Comparison of ENCODE assay signal across 8 mouse cellular contexts in the genomic region with DNA sequence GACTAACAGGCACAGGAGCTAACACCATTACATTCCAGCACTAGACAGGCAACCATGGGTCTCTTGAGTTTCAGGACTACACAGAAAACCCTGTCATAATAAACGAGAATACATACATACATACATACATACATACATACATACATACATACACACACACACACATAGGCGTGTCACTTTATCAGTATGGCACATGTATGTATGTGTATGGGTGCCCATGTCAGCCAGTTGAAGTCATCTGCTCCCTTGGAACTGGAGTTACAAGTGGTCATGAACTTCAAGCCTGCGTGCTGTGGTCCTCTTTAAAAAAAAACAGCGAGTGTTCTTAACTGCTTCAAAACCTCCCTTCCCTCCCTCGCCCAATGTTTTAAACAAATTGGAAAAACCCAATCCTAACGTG. TPM values are rescaled to one million over a fixed set of nuclear protein-coding genes. Genes with fewer than 3 reads are reported as not detected.
A peak's percentile ranks its signal among the peaks of the same experiment; 100 is the strongest.
DNase-seq lines count a peak whose midpoint lies in the region; ATAC-seq and TF ChIP-seq lines count a peak whose summit lies in the region.

No protein-coding gene starts in this region.

- H3K9me3 ChIP-seq in liver, embryonic 13.5 days (replicated peaks) = no peaks in the 10 kb centered on the region
- H3K9me3 ChIP-seq in stomach, postnatal 0 days (ENCODE audit: control insufficient read depth, low read length) = no peaks in the 10 kb centered on the region

- 0 out of 2 replicates have a peak, but pooled peaks have one; percentile 13 for ATAC-seq in frontal cortex, adult (ENCODE audit: low TSS enrichment)
- ATAC-seq in liver, embryonic 13.5 days (ENCODE audit: low read depth) = peak; percentile 29; the same call in 1 of the 2 replicates
- ATAC-seq in stomach, postnatal 0 days (ENCODE audit: low FRiP score, low TSS enrichment) = no peak

- peak overlapping the region; percentile 89 for H3K9ac ChIP-seq in liver, embryonic 13.5 days
- peak overlapping the region; percentile 97 for H3K9ac ChIP-seq in stomach, postnatal 0 days (ENCODE audit: low read length)

- DNase-seq in frontal cortex, postnatal 25 days (ENCODE audit: low spot score in 2 of 2) = no peak
- no peak for DNase-seq in thymus, adult 2 months
- DNase-seq in thymus, postnatal 10 days (ENCODE audit: low spot score in 2 of 2) = no peak
- DNase-seq in liver, embryonic 13.5 days = no peak
- DNase-seq in stomach, postnatal 0 days (ENCODE audit: low spot score) = no peak
- DNase-seq in cerebellum, postnatal 14 days = no peak
- DNase-seq in cerebellum, postnatal 36 days = no peak

- WGBS in thymus, adult 2 months = 34% methylated on average over 6 of the region's 6 CpGs
- 23% methylated on average over 6 of the region's 6 CpGs for WGBS in liver, embryonic 13.5 days (ENCODE audit: insufficient replicate concordance)
- 31% methylated on average over 6 of the region's 6 CpGs for WGBS in stomach, postnatal 0 days

- TF ChIP-seq EP300 in stomach, postnatal 0 days (optimal IDR thresholded peaks at IDR 0.05) = no peak

- H3K4me1 ChIP-seq in thymus, adult 2 months (replicated peaks; ENCODE audit: control insufficient read depth, insufficient read depth, low read length) = peaks cover 10% of the 10 kb centered on the region
- H3K4me1 ChIP-seq in liver, embryonic 13.5 days (replicated peaks) = peaks cover 14% of the 10 kb centered on the region
- no peaks in the 10 kb centered on the region for H3K4me1 ChIP-seq in stomach, postnatal 0 days (replicated peaks; ENCODE audit: control insufficient read depth, insufficient read depth)

- no peak for TF ChIP-seq POLR2A in thymus, adult 2 months (IDR thresholded peaks at IDR 0.05; ENCODE audit: control insufficient read depth, extremely low read depth, insufficient read depth, low read length, poor library complexity)

- peak overlapping the region; percentile 89 for H3K4me2 ChIP-seq in liver, embryonic 13.5 days
- H3K4me2 ChIP-seq in stomach, postnatal 0 days (replicated peaks; ENCODE audit: low read depth) = peak overlapping the region; percentile 71

- no peak overlapping the region for H3K27ac ChIP-seq in thymus, adult 2 months (ENCODE audit: control insufficient read depth, insufficient read depth, low read length)
- H3K27ac ChIP-seq in liver, embryonic 13.5 days = peak overlapping the region; percentile 72
- H3K27ac ChIP-seq in stomach, postnatal 0 days (replicated peaks) = peak overlapping the region; percentile 91; the same call in 1 of the 2 replicates

- H3K4me3 ChIP-seq in thymus, adult 2 months (ENCODE audit: control insufficient read depth, insufficient read depth, low read length) = peak overlapping the region; percentile 82
- peak overlapping the region; percentile 88 for H3K4me3 ChIP-seq in liver, embryonic 13.5 days (replicated peaks)
- peak overlapping the region; percentile 80 for H3K4me3 ChIP-seq in stomach, postnatal 0 days (ENCODE audit: low read depth, low read length)

- TF ChIP-seq CTCF in thymus, adult 2 months (IDR thresholded peaks at IDR 0.05; ENCODE audit: borderline replicate concordance, control insufficient read depth, extremely low read depth, insufficient read depth, low read length, poor library complexity) = no peak
- TF ChIP-seq CTCF in stomach, postnatal 0 days (IDR thresholded peaks at IDR 0.05; ENCODE audit: low read depth) = no peak

- H3K27me3 ChIP-seq in thymus, adult 2 months (ENCODE audit: control insufficient read depth, insufficient read depth, low read length) = no peaks in the 10 kb centered on the region
- no peaks in the 10 kb centered on the region for H3K27me3 ChIP-seq in liver, embryonic 13.5 days
- H3K27me3 ChIP-seq in stomach, postnatal 0 days (ENCODE audit: control insufficient read depth, insufficient read depth, low read length) = no peaks in the 10 kb centered on the region

- peaks cover 40% of the 10 kb centered on the region for H3K36me3 ChIP-seq in thymus, adult 2 months (ENCODE audit: control insufficient read depth, insufficient read depth, low read length)
- H3K36me3 ChIP-seq in liver, embryonic 13.5 days = peaks cover 59% of the 10 kb centered on the region
- peaks cover 25% of the 10 kb centered on the region for H3K36me3 ChIP-seq in stomach, postnatal 0 days (ENCODE audit: control insufficient read depth, insufficient read depth, low read length)

RNA-seq across cellular contexts. Expression of a gene that starts 0.5 kb away (rescaled TPM):
- 69.1 and 73.4 TPM in 2 replicates for polyA plus RNA-seq in thymus, adult 2 months (2012; rRNA removed)
- polyA plus RNA-seq in liver, embryonic 13.5 days (2015; fragmentation: Nextera tagmentation; extraction: Ambion mirVana) = 44.5 and 52.1 TPM in 2 replicates
- 30.0 and 35.2 TPM in 2 replicates for polyA plus RNA-seq in stomach, postnatal 0 days (2015; fragmentation: Nextera tagmentation; extraction: Ambion mirVana)

RNA-seq across cellular contexts. Expression of a gene that starts 33.5 kb away (rescaled TPM):
- 98.7 and 110 TPM in 2 replicates for polyA plus RNA-seq in thymus, adult 2 months (2012; rRNA removed)
- 235 and 259 TPM in 2 replicates for polyA plus RNA-seq in liver, embryonic 13.5 days (2015; fragmentation: Nextera tagmentation; extraction: Ambion mirVana)
- 109 and 113 TPM in 2 replicates for polyA plus RNA-seq in stomach, postnatal 0 days (2015; fragmentation: Nextera tagmentation; extraction: Ambion mirVana)

RNA-seq across cellular contexts. Expression of a gene that starts 44.6 kb away (rescaled TPM):
- polyA plus RNA-seq in thymus, adult 2 months (2012; rRNA removed) = 3.8 and 4.0 TPM in 2 replicates
- polyA plus RNA-seq in liver, embryonic 13.5 days (2015; fragmentation: Nextera tagmentation; extraction: Ambion mirVana) = 14.8 and 15.0 TPM in 2 replicates
- 0.46 and 0.79 TPM in 2 replicates for polyA plus RNA-seq in stomach, postnatal 0 days (2015; fragmentation: Nextera tagmentation; extraction: Ambion mirVana)

RNA-seq across cellular contexts. Expression of a gene that starts 57.5 kb away (rescaled TPM):
- 1.9 and 2.4 TPM in 2 replicates for polyA plus RNA-seq in thymus, adult 2 months (2012; rRNA removed)
- 0.32 and 0.58 TPM in 2 replicates for polyA plus RNA-seq in liver, embryonic 13.5 days (2015; fragmentation: Nextera tagmentation; extraction: Ambion mirVana)
- 1.2 and 1.3 TPM in 2 replicates for polyA plus RNA-seq in stomach, postnatal 0 days (2015; fragmentation: Nextera tagmentation; extraction: Ambion mirVana)
